Mouse (Mus musculus): ENCODE results near the gene 4933407L21Rik. TPM values are rescaled to one million over a fixed set of nuclear protein-coding genes. Genes with fewer than 3 reads are reported as not detected.

Gene 4933407L21Rik
- total and polyA plus RNA-seq, 3 experiments = 0.17 to 0.71 (median 0.19) TPM

GRCm38 (mm10) chr1:85902108-85902561 lies 26.1 kb upstream of the 4933407L21Rik start:
- H3K4me1 ChIP-seq (ENCODE audit: control insufficient read depth in 1 of 2, insufficient read depth in 2 of 2) = peaks cover 36 to 69% of the 10 kb centered on the region in 2 experiments
- no peak overlapping the region for H3K27ac ChIP-seq (ENCODE audit: insufficient read depth, low read depth)
- no peak overlapping the region for H3K4me2 ChIP-seq (ENCODE audit: insufficient read depth, low read depth, poor library complexity, severe bottlenecking)
- TF ChIP-seq JUND (conservative IDR thresholded peaks at IDR 0.05; ENCODE audit: low read depth, low read length) = no peak
- in situ Hi-C loops (cut with MboI; ENCODE audit: low pct_ligation_motif_present, low pct_unique_long_range_greater_than_20kb, low sequenced_read_pairs) (no loop called here), dilution Hi-C loops (cut with MboI; ENCODE audit: extremely low pct_ligation_motif_present, extremely low pct_unique_long_range_greater_than_20kb, low sequenced_read_pairs) (no loop called here)
- peaks cover 46% of the 10 kb centered on the region for H3K79me2 ChIP-seq (replicated peaks; ENCODE audit: control insufficient read depth, extremely low read depth, insufficient read depth, poor library complexity, severe bottlenecking)
- no peak overlapping the region for H3K4me3 ChIP-seq (replicated peaks in 1 of 3; ENCODE audit: low read depth in 2 of 3, low read length in 2 of 3, poor library complexity in 1 of 3)
- no peak overlapping the region for H3K9ac ChIP-seq (ENCODE audit: insufficient read depth, low read depth)
- H3K9me3 ChIP-seq (replicated peaks; ENCODE audit: low read length) = no peaks in the 10 kb centered on the region
- no peak for DNase-seq (ENCODE audit: extremely low read depth)
- no peaks in the 10 kb centered on the region for H3K27me3 ChIP-seq (replicated peaks)
- peaks cover 43 to 71% of the 10 kb centered on the region in 2 experiments for H3K36me3 ChIP-seq (replicated peaks in 1 of 2; ENCODE audit: control insufficient read depth in 1 of 2, insufficient read depth in 1 of 2, low read length in 1 of 2)

- no peak overlapping the region for H3K4me3 ChIP-seq (replicated peaks in 1 of 3; ENCODE audit: low read depth in 2 of 3, low read length in 2 of 3, poor library complexity in 1 of 3)
- 0 out of 2 replicates have a peak, but pooled peaks cover 6% of the 10 kb centered on the region for H3K79me2 ChIP-seq (replicated peaks; ENCODE audit: control insufficient read depth, extremely low read depth, insufficient read depth, poor library complexity, severe bottlenecking)
- H3K27me3 ChIP-seq (replicated peaks) = no peaks in the 10 kb centered on the region
- no peak overlapping the region for H3K27ac ChIP-seq (ENCODE audit: insufficient read depth, low read depth)
- H3K4me1 ChIP-seq (ENCODE audit: control insufficient read depth in 1 of 2, insufficient read depth in 2 of 2) = peaks cover 13 to 22% of the 10 kb centered on the region in 2 experiments
- in situ Hi-C loops (cut with MboI; ENCODE audit: low pct_ligation_motif_present, low pct_unique_long_range_greater_than_20kb, low sequenced_read_pairs) (no loop called here), dilution Hi-C loops (cut with MboI; ENCODE audit: extremely low pct_ligation_motif_present, extremely low pct_unique_long_range_greater_than_20kb, low sequenced_read_pairs) (no loop called here)
- no peak for DNase-seq (ENCODE audit: extremely low read depth)
- peaks cover 63 to 84% of the 10 kb centered on the region in 2 experiments for H3K36me3 ChIP-seq (replicated peaks in 1 of 2; ENCODE audit: control insufficient read depth in 1 of 2, insufficient read depth in 1 of 2, low read length in 1 of 2)
- no peak overlapping the region for H3K9ac ChIP-seq (ENCODE audit: insufficient read depth, low read depth)
- H3K4me2 ChIP-seq (ENCODE audit: insufficient read depth, low read depth, poor library complexity, severe bottlenecking) = no peak overlapping the region
- TF ChIP-seq TCF12 (IDR thresholded peaks at IDR 0.05; ENCODE audit: low read depth, low read length) = no peak
- TF ChIP-seq MYC (IDR thresholded peaks at IDR 0.05; ENCODE audit: low read depth, low read length) = no peak
- TF ChIP-seq MEF2A (IDR thresholded peaks at IDR 0.05; ENCODE audit: borderline replicate concordance, low read depth, low read length) = no peak
- TF ChIP-seq MAZ (IDR thresholded peaks at IDR 0.05; ENCODE audit: low read depth, low read length) = no peak
- no peak for TF ChIP-seq CHD1 (IDR thresholded peaks at IDR 0.05; ENCODE audit: low read depth, low read length)
- TF ChIP-seq ETS1 (conservative IDR thresholded peaks at IDR 0.05; ENCODE audit: low read depth, low read length) = no peak
- TF ChIP-seq USF1 (IDR thresholded peaks at IDR 0.05; ENCODE audit: low read depth, low read length) = no peak
- no peak for TF ChIP-seq KAT2A (IDR thresholded peaks at IDR 0.05; ENCODE audit: insufficient replicate concordance, low read length)
- no peak for TF ChIP-seq ELF1 (IDR thresholded peaks at IDR 0.05; ENCODE audit: low read depth, low read length)
- no peak for TF ChIP-seq NELFE (IDR thresholded peaks at IDR 0.05; ENCODE audit: low read depth, low read length)
- TF ChIP-seq GABPA (IDR thresholded peaks at IDR 0.05; ENCODE audit: insufficient replicate concordance, low read depth, low read length) = no peak
- no peak for TF ChIP-seq ZMIZ1 (IDR thresholded peaks at IDR 0.05; ENCODE audit: low read depth, low read length)
- TF ChIP-seq USF2 (conservative IDR thresholded peaks at IDR 0.05; ENCODE audit: low read depth, low read length) = no peak
- no peak for TF ChIP-seq E2F4 (IDR thresholded peaks at IDR 0.05; ENCODE audit: insufficient replicate concordance, low read depth, low read length)
- no peak for TF ChIP-seq ZNF384 (IDR thresholded peaks at IDR 0.05; ENCODE audit: low read depth, low read length)
- no peak for TF ChIP-seq ZC3H11A (IDR thresholded peaks at IDR 0.05; ENCODE audit: low read depth, low read length)
- no peak for TF ChIP-seq JUN (IDR thresholded peaks at IDR 0.05; ENCODE audit: insufficient read depth, low read depth, low read length)
- TF ChIP-seq POLR2AphosphoS2 (IDR thresholded peaks at IDR 0.05; ENCODE audit: low read depth, low read length) = no peak
- TF ChIP-seq CHD2 (IDR thresholded peaks at IDR 0.05; ENCODE audit: low read length) = no peak
- TF ChIP-seq MAFK (IDR thresholded peaks at IDR 0.05; ENCODE audit: insufficient replicate concordance, low read length) = no peak
- H3K9me3 ChIP-seq (replicated peaks; ENCODE audit: low read length) = no peaks in the 10 kb centered on the region
These were observed 21.4 kb upstream of the 4933407L21Rik start for GRCm38 (mm10) chr1:85906892-85907291.
